Mouse (Mus musculus) liver, embryonic 13.5 days (tissue): Measurements from ENCODE around the gene Chp2. TPM values are rescaled to one million over a fixed set of nuclear protein-coding genes. Genes with fewer than 3 reads are reported as not detected.
A peak's percentile ranks its signal among the peaks of the same experiment; 100 is the strongest.

ENCODE experiments used
- ATAC-seq: fragments of 200-750 bp; cut with Nextera tagmentation; 2 replicates; pipeline ENCODE4 v1.8.0; 2017; ENCODE audit warnings: low read depth, mild to moderate bottlenecking, moderate number of reproducible peaks, moderate library complexity
- DNase-seq: peaks from one replicate; pipeline ENCODE4 v3.0.0; 2022
- H3K27ac ChIP-seq: fragments of 300-500 bp; sonication (generic); 2 replicates; pipeline ENCODE4 v1.5.1; 2015; ENCODE audit warnings: moderate library complexity, mild to moderate bottlenecking, inconsistent platforms
- H3K27me3 ChIP-seq: fragments of 300-500 bp; sonication (generic); 2 replicates; pipeline ENCODE4 v1.6.1; 2015; ENCODE audit warnings: mild to moderate bottlenecking, inconsistent platforms
- H3K36me3 ChIP-seq: fragments of 300-500 bp; sonication (generic); 2 replicates; pipeline ENCODE4 v1.6.1; 2015; ENCODE audit warnings: mild to moderate bottlenecking, inconsistent platforms
- H3K4me1 ChIP-seq: fragments of 300-500 bp; sonication (generic); replicated peaks from 2 replicates; pipeline ENCODE4 v1.6.1; 2015; ENCODE audit warnings: inconsistent platforms
- H3K4me2 ChIP-seq: fragments of 300-500 bp; sonication (generic); 2 replicates; pipeline ENCODE4 v1.6.1; 2015; ENCODE audit warnings: inconsistent platforms, mild to moderate bottlenecking, moderate library complexity
- H3K4me3 ChIP-seq: fragments of 300-500 bp; sonication (generic); replicated peaks from 2 replicates; pipeline ENCODE4 v1.5.1; 2015; ENCODE audit warnings: mild to moderate bottlenecking, inconsistent platforms
- H3K9ac ChIP-seq: fragments of 300-500 bp; sonication (generic); 2 replicates; pipeline ENCODE4 v1.6.1; 2015; ENCODE audit warnings: mild to moderate bottlenecking, inconsistent platforms
- H3K9me3 ChIP-seq: fragments of 300-500 bp; sonication (generic); replicated peaks from 2 replicates; pipeline ENCODE4 v1.6.1; 2016; ENCODE audit warnings: inconsistent platforms
- WGBS: fragments of 180-500 bp; shearing (Covaris S2); methylation state at CpG from one replicate; pipeline ENCODE4 v1.1.7; 2015; ENCODE audit not compliant: insufficient replicate concordance; 5-methylcytosine and 5-hydroxymethylcytosine counted together
- polyA plus RNA-seq: library from polyadenylated mRNA; unstranded; fragments of >200 nt; fragmentation: Nextera tagmentation; extraction: Ambion mirVana; gene quantifications from 2 replicates; pipeline ENCODE4 v1.2.1, GENCODE M21; 2015

Chp2 gene
- 0.58 and 0.59 TPM in 2 replicates for polyA plus RNA-seq

- Histone ChIP-seq H3K27ac (no peak within 1 kb of the TSS), H3K4me2 (peak within 1 kb of the TSS; percentile 46), H3K9me3 (0 out of 2 replicates have a peak, but pooled peaks cover 4% of the 10 kb centered on the region), H3K9ac (no peak within 1 kb of the TSS), H3K36me3 (no peaks in the 10 kb centered on the region), H3K4me1 (peaks cover 4% of the 10 kb centered on the region; the same call in 1 of the 2 replicates), H3K27me3 (peaks cover 7% of the 10 kb centered on the region; the same call in 1 of the 2 replicates), H3K4me3 (peak within 1 kb of the TSS; percentile 4; the same call in 1 of the 2 replicates)
- no peak for DNase-seq
- WGBS, result 19% methylated on average over 20 of the region's 20 CpGs
- 0 out of 2 replicates have a peak, but pooled peaks have one; percentile 29 for ATAC-seq
These were observed at the start of gene Chp2 for GRCm38 (mm10) chr7:122219315-122219801. Gene Chp2, plus strand, starts transcription at chr7:122219496.

DNA sequence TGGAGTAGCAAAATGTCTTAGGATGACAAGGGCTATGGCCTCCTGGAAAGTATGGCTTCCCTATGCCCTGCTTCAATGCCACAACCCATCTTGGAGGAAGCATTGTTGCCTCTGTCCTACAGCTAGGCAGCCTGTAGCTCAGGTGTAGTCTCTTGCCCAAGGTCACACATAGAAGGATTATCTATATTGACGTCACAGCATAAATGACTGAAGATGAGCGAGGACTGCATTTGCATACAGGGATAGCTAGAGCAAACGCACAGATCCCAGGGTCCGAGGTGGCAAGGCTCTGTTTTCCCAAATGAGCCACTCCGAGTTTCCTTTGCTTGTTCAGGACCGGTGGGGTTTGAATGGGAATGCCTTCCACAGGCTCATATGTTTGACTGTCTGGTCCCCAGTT is 48.6 kb upstream of the Chp2 start:
- WGBS, result 76% methylated on average over 6 of the region's 6 CpGs

GRCm38 (mm10) chr7:122171613-122172012 is 47.7 kb upstream of the Chp2 start:
- H3K4me3 ChIP-seq, result no peak overlapping the region
- H3K27ac ChIP-seq, result no peak overlapping the region
- WGBS, result 40% methylated on average over 10 of the region's 10 CpGs
- no peak overlapping the region for H3K9ac ChIP-seq
- 0 out of 2 replicates have a peak, but pooled peaks cover 4% of the 10 kb centered on the region for H3K27me3 ChIP-seq
- ATAC-seq (no peak), DNase-seq (no peak)
- H3K36me3 ChIP-seq, result peaks cover 46% of the 10 kb centered on the region
- 0 out of 2 replicates have a peak, but pooled peaks cover 2% of the 10 kb centered on the region for H3K4me1 ChIP-seq
- H3K9me3 ChIP-seq, result no peaks in the 10 kb centered on the region
- no peak overlapping the region for H3K4me2 ChIP-seq

More for the DNA sequence above, 48.6 kb upstream of the Chp2 start:
- Histone ChIP-seq H3K9me3 (no peaks in the 10 kb centered on the region), H3K27ac (no peak overlapping the region), H3K36me3 (peaks cover 55% of the 10 kb centered on the region), H3K4me2 (no peak overlapping the region), H3K4me1 (peaks cover 4% of the 10 kb centered on the region; the same call in 1 of the 2 replicates), H3K9ac (no peak overlapping the region), H3K27me3 (no peaks in the 10 kb centered on the region), H3K4me3 (no peak overlapping the region)
- no peak for ATAC-seq
- no peak for DNase-seq

- no peaks in the 10 kb centered on the region for H3K9me3 ChIP-seq
- no peak overlapping the region for H3K4me2 ChIP-seq
- DNase-seq, result no peak
- WGBS, result 71% methylated on average over 7 of the region's 7 CpGs
- H3K36me3 ChIP-seq, result no peaks in the 10 kb centered on the region
- no peaks in the 10 kb centered on the region for H3K4me1 ChIP-seq
- H3K27ac ChIP-seq, result no peak overlapping the region
- H3K4me3 ChIP-seq, result no peak overlapping the region
- ATAC-seq, result no peak
- H3K9ac ChIP-seq, result no peak overlapping the region
- 0 out of 2 replicates have a peak, but pooled peaks cover 4% of the 10 kb centered on the region for H3K27me3 ChIP-seq
These were observed 38.6 kb upstream of the Chp2 start for GRCm38 (mm10) chr7:122180720-122181119.

- no peak for ATAC-seq
- WGBS, result 51% methylated on average over 5 of the region's 5 CpGs
These were observed 34.7 kb upstream of the Chp2 start for GRCm38 (mm10) chr7:122184569-122184968.

DNA sequence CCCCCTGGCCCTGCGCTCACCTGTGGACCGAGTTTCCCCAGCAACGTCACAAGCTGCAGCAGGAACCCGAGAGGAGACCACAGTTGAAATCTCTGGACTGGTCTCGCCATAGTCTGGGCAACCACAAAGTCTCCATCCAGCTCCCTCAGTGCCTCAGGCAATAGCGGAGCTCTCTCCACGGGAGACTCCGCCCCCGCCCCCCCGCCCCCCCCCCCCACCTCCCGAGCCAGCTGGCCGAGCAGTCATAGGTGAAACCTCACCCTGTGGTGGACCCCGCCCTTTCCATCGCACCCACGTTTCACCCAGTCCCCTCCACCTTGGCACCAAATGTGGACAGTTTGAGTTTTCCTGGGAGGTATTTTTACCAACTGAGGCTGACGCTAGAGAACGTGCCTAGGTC is 33.3 kb upstream of the Chp2 start, which contains the start of gene Ern2:
TSS of gene Ern2 (minus strand) at position 165 of the 400 bp plus-strand sequence.
- DNase-seq (no peak), ATAC-seq (no peak)
- Histone ChIP-seq H3K4me2 (no peak within 1 kb of the TSS), H3K27me3 (no peaks in the 10 kb centered on the region), H3K4me3 (no peak within 1 kb of the TSS), H3K36me3 (no peaks in the 10 kb centered on the region), H3K4me1 (no peaks in the 10 kb centered on the region), H3K27ac (no peak within 1 kb of the TSS), H3K9ac (no peak within 1 kb of the TSS), H3K9me3 (no peaks in the 10 kb centered on the region)
- 16% methylated on average over 17 of the region's 17 CpGs for WGBS

More at GRCm38 (mm10) chr7:122184569-122184968, 34.7 kb upstream of the Chp2 start:
- DNase-seq, result no peak
- H3K36me3 ChIP-seq, result no peaks in the 10 kb centered on the region
- no peaks in the 10 kb centered on the region for H3K9me3 ChIP-seq
- H3K27me3 ChIP-seq, result no peaks in the 10 kb centered on the region
- no peak overlapping the region for H3K4me3 ChIP-seq
- no peak overlapping the region for H3K4me2 ChIP-seq
- no peak overlapping the region for H3K9ac ChIP-seq
- H3K27ac ChIP-seq, result no peak overlapping the region
- H3K4me1 ChIP-seq, result no peaks in the 10 kb centered on the region

DNA sequence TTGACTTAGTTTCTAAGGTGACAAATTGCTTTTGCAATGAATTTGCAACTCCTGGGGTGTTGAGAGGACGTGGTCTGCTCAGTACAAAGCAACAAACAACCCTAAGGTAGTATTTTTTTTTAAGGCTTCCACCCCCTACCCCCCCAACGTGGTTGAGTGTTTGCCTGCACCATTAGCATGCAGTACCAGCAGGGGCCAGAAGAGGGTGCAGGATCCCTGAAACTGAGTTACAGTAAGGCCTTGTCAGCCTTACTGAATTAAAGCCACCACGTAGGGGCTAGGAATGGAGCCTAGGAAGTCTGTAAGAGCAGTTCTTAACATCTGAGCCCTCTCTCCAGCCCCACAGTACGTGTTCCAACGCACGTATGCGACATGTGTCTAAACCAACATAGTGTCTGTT is 29.8 kb upstream of the Chp2 start:
- Histone ChIP-seq H3K4me1 (no peaks in the 10 kb centered on the region), H3K36me3 (no peaks in the 10 kb centered on the region), H3K9me3 (no peaks in the 10 kb centered on the region), H3K9ac (no peak overlapping the region), H3K4me2 (no peak overlapping the region), H3K27me3 (no peaks in the 10 kb centered on the region), H3K4me3 (no peak overlapping the region), H3K27ac (no peak overlapping the region)
- no peak for ATAC-seq
- peak; percentile 43 for DNase-seq
- WGBS, result 24% methylated on average over 7 of the region's 7 CpGs

DNA sequence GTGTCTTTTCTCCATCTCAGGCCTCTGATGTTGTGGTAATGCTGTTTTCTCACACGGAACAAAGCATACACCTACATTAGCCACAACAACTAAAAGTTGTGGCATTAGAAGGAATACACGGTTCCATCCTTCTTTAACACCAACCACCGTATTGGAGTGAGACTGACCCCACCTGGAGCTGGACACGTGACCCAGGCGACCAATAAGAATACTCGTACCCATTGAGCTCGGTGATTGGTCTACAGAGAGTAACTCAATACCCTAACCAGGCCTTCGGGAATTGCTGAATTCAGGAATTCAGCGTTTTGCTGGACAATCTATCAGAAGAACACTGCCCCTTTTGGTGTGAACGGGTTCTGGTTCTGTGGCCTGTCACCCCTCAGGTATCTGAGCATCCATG is 28.2 kb upstream of the Chp2 start:
- Histone ChIP-seq H3K36me3 (no peaks in the 10 kb centered on the region), H3K27ac (no peak overlapping the region), H3K9me3 (no peaks in the 10 kb centered on the region), H3K27me3 (no peaks in the 10 kb centered on the region), H3K4me3 (no peak overlapping the region), H3K9ac (no peak overlapping the region), H3K4me1 (no peaks in the 10 kb centered on the region), H3K4me2 (no peak overlapping the region)
- DNase-seq, result no peak
- ATAC-seq, result no peak
- WGBS, result 56% methylated on average over 10 of the region's 10 CpGs

DNA sequence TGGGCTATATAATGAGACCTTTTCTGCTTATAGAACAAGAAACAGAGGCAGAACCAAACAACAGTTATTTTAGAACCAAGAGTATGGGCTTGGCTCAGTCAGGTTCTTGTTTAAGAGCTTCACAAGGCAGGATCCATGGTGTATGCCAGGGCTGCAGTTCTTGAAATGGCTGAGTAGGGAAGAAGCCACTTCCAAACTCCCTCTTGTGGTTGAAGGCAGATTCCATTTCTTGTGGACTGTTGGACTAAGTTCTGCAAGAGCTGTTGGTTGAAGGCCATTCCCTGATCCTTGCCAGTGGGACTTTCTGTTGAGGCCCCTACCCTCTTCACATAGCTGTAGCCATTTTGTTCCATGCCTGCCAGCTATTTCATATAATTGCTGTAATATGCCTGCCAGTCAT is 25.4 kb upstream of the Chp2 start:
- Histone ChIP-seq H3K9ac (no peak overlapping the region), H3K4me3 (no peak overlapping the region), H3K9me3 (no peaks in the 10 kb centered on the region), H3K4me1 (peaks cover 4% of the 10 kb centered on the region), H3K4me2 (no peak overlapping the region), H3K36me3 (no peaks in the 10 kb centered on the region), H3K27me3 (no peaks in the 10 kb centered on the region), H3K27ac (no peak overlapping the region)
- DNase-seq (no peak), ATAC-seq (no peak)

GRCm38 (mm10) chr7:122196771-122197170 is 22.5 kb upstream of the Chp2 start:
- no peaks in the 10 kb centered on the region for H3K36me3 ChIP-seq
- peaks cover 8% of the 10 kb centered on the region for H3K4me1 ChIP-seq
- H3K9me3 ChIP-seq, result no peaks in the 10 kb centered on the region
- no peak overlapping the region for H3K9ac ChIP-seq
- H3K27ac ChIP-seq, result no peak overlapping the region
- 61% methylated on average over 9 of the region's 9 CpGs for WGBS
- H3K4me3 ChIP-seq, result no peak overlapping the region
- DNase-seq (no peak), ATAC-seq (peak; percentile 55)
- no peaks in the 10 kb centered on the region for H3K27me3 ChIP-seq
- no peak overlapping the region for H3K4me2 ChIP-seq

- Histone ChIP-seq H3K27ac (no peak overlapping the region), H3K4me3 (no peak overlapping the region), H3K9ac (no peak overlapping the region), H3K27me3 (no peaks in the 10 kb centered on the region), H3K9me3 (no peaks in the 10 kb centered on the region), H3K4me1 (peaks cover 8% of the 10 kb centered on the region), H3K4me2 (no peak overlapping the region), H3K36me3 (no peaks in the 10 kb centered on the region)
- 18% methylated on average over 4 of the region's 4 CpGs for WGBS
- no peak for ATAC-seq
- peak; percentile 34 for DNase-seq
These were observed 22.0 kb upstream of the Chp2 start for GRCm38 (mm10) chr7:122197306-122197705.

GRCm38 (mm10) chr7:122199296-122199695 is 20.0 kb upstream of the Chp2 start:
- Histone ChIP-seq H3K9me3 (no peaks in the 10 kb centered on the region), H3K27me3 (no peaks in the 10 kb centered on the region), H3K36me3 (no peaks in the 10 kb centered on the region), H3K27ac (no peak overlapping the region), H3K4me2 (no peak overlapping the region), H3K4me1 (peaks cover 8% of the 10 kb centered on the region), H3K9ac (no peak overlapping the region), H3K4me3 (no peak overlapping the region)
- ATAC-seq (0 out of 2 replicates have a peak, but pooled peaks have one; percentile 29), DNase-seq (peak; percentile 8)
- 16% methylated on average over 5 of the region's 5 CpGs for WGBS
